Mouse (Mus musculus): ENCODE measurements around the gene Sspn. TPM values are rescaled to one million over a fixed set of nuclear protein-coding genes. Genes with fewer than 3 reads are reported as not detected.

Sspn gene
- polyA plus RNA-seq, 1 experiment from 2014 or later: 7.4 TPM

DNA sequence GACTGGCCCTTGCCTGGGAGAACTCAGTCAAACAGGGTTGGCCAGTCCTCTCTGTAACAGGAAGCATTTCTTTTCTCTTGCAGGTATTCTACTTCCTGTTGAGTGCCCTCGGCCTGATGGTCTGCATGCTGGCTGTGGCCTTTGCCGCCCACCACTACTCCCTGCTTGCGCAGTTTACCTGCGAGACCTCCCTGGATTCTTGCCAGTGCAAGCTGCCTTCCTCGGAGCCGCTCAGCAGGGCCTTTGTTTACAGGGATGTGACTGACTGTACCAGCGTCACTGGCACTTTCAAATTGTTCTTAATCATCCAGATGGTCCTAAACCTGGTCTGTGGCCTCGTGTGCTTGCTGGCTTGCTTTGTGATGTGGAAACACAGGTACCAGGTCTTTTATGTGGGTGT lies 29.6 kb downstream of the Sspn start:
- no peak overlapping the region for H3K27ac ChIP-seq (ENCODE audit: low read depth)
- no peak for TF ChIP-seq CTCF (IDR thresholded peaks at IDR 0.05; ENCODE audit: low read depth)
- H3K27me3 ChIP-seq (ENCODE audit: insufficient read depth, low read length): no peaks in the 10 kb centered on the region
- H3K36me3 ChIP-seq (ENCODE audit: insufficient read depth): no peaks in the 10 kb centered on the region
- no peak for ATAC-seq (ENCODE audit: insufficient read depth)
- no peaks in the 10 kb centered on the region for H3K4me1 ChIP-seq (ENCODE audit: insufficient read depth)
- H3K4me3 ChIP-seq (ENCODE audit: low read depth, low read length): no peak overlapping the region
- H3K9me3 ChIP-seq (ENCODE audit: low read depth, low read length): no peaks in the 10 kb centered on the region
- WGBS: 43% methylated on average over 8 of the region's 8 CpGs
- no peak for DNase-seq
- H3K9ac ChIP-seq: no peak overlapping the region
- H3K4me2 ChIP-seq: no peak overlapping the region

DNA sequence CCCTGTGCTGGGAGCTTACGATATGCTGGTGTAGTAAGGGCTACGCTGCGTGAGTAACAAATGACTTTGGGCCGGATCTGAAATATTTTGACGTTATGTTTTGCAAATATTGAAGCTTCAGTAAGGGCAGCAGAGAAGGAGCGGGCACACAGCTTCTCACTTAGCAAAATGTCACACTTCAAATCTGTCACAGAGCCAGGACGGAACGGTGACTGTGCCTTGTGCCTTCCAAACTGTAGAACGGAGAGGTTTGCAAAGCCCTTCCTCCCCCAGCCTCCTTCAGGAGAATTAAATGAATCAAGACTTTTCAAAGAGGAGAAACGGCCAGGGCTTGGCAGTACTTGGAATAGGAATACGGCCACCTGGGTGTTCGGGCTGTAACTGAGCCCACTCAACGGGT lies 32.5 kb downstream of the Sspn start:
- ATAC-seq (ENCODE audit: insufficient read depth) (no peak), DNase-seq (no peak)
- no peaks in the 10 kb centered on the region for H3K36me3 ChIP-seq (ENCODE audit: insufficient read depth)
- TF ChIP-seq CTCF (IDR thresholded peaks at IDR 0.05; ENCODE audit: low read depth): no peak
- WGBS: 73% methylated on average over 13 of the region's 13 CpGs
- no peaks in the 10 kb centered on the region for H3K4me1 ChIP-seq (ENCODE audit: insufficient read depth)
- H3K27ac ChIP-seq (ENCODE audit: low read depth): no peak overlapping the region
- no peaks in the 10 kb centered on the region for H3K27me3 ChIP-seq (ENCODE audit: insufficient read depth, low read length)
- no peak overlapping the region for H3K9ac ChIP-seq
- no peaks in the 10 kb centered on the region for H3K9me3 ChIP-seq (ENCODE audit: low read depth, low read length)
- no peak overlapping the region for H3K4me2 ChIP-seq
- H3K4me3 ChIP-seq (ENCODE audit: low read depth, low read length): no peak overlapping the region

DNA sequence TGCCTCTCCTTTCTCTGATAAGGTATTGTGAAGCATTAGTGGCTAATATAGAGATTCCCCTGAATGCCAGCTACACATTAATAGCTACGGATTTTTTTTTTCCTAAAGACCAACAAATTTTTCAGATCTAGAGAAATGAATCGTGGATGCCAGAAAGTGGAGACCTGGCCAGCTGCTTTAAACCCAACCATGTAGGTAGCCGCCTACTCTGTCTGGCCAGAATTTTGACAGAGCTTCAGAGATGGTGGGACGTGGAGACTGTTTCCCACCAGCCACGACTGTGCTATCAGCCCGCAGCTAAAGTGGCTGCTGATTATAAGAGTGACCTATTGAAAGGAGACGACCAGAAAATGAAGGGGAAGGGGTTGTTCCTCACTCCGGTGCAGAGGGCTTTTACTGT lies 36.3 kb downstream of the Sspn start:
- no peak for TF ChIP-seq CTCF (IDR thresholded peaks at IDR 0.05; ENCODE audit: low read depth)
- H3K9ac ChIP-seq: no peak overlapping the region
- H3K4me1 ChIP-seq (ENCODE audit: insufficient read depth): no peaks in the 10 kb centered on the region
- H3K9me3 ChIP-seq (ENCODE audit: low read depth, low read length): no peaks in the 10 kb centered on the region
- DNase-seq (no peak), ATAC-seq (ENCODE audit: insufficient read depth) (no peak)
- no peak overlapping the region for H3K27ac ChIP-seq (ENCODE audit: low read depth)
- H3K27me3 ChIP-seq (ENCODE audit: insufficient read depth, low read length): no peaks in the 10 kb centered on the region
- no peaks in the 10 kb centered on the region for H3K36me3 ChIP-seq (ENCODE audit: insufficient read depth)
- 50% methylated on average over 8 of the region's 8 CpGs for WGBS
- no peak overlapping the region for H3K4me2 ChIP-seq
- no peak overlapping the region for H3K4me3 ChIP-seq (ENCODE audit: low read depth, low read length)

DNA sequence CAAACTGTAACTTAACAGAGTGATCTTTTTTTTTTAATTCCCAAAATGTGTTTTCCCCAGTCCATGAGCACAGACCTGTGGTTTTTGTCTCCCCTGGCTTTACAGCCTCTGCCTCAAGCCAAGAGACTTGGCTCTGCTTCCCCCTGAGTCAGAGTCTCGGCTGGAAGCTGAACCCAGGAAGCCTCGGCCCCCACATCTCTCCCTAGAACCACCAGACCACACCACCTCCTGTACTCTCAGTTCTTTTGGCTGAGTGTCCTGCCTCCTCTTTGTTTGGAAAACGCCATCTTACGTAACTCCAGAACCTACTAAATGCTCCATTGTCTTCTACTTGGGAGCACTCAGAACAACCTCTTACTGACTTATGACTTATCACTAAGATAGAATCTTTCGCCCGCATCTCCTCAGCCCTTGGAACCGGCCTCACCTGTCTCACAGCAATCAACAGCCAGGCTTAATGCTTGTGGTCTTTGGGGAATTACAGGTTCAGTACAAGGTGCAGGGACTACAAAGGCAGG lies 36.9 kb downstream of the Sspn start:
- Histone ChIP-seq H3K9me3 (ENCODE audit: low read depth, low read length) (no peaks in the 10 kb centered on the region), H3K27me3 (ENCODE audit: insufficient read depth, low read length) (no peaks in the 10 kb centered on the region), H3K27ac (ENCODE audit: low read depth) (no peak overlapping the region), H3K36me3 (ENCODE audit: insufficient read depth) (no peaks in the 10 kb centered on the region), H3K4me2 (no peak overlapping the region), H3K4me1 (ENCODE audit: insufficient read depth) (no peaks in the 10 kb centered on the region), H3K9ac (no peak overlapping the region), H3K4me3 (ENCODE audit: low read depth, low read length) (no peak overlapping the region)
- no peak for DNase-seq
- no peak for TF ChIP-seq CTCF (IDR thresholded peaks at IDR 0.05; ENCODE audit: low read depth)
- ATAC-seq (ENCODE audit: insufficient read depth): no peak
- WGBS: 47% methylated on average over 7 of the region's 7 CpGs

DNA sequence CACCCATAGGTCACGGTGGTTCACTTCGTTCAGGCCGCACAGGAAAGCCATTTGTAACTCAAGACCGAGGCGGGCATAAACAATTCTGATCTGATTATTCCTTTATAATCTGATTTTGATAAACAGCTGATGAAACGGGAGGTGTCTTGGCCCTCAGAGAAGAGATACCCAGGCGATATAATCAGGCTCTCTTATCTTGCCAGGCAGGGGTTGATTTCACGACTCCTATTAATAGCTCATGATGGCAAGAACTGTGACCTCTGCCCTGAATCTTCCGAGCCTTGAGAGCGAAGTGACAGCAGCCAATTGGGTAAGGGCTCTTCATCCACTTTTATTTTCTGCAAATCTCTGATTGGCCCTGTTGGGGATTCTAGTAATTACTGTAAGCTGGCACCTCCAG lies 37.4 kb downstream of the Sspn start:
- no peak overlapping the region for H3K4me3 ChIP-seq (ENCODE audit: low read depth, low read length)
- no peaks in the 10 kb centered on the region for H3K36me3 ChIP-seq (ENCODE audit: insufficient read depth)
- no peak for DNase-seq
- no peak overlapping the region for H3K9ac ChIP-seq
- H3K27me3 ChIP-seq (ENCODE audit: insufficient read depth, low read length): no peaks in the 10 kb centered on the region
- no peak overlapping the region for H3K4me2 ChIP-seq
- 25% methylated on average over 10 of the region's 10 CpGs for WGBS
- no peak for ATAC-seq (ENCODE audit: insufficient read depth)
- H3K27ac ChIP-seq (ENCODE audit: low read depth): no peak overlapping the region
- no peak for TF ChIP-seq CTCF (IDR thresholded peaks at IDR 0.05; ENCODE audit: low read depth)
- no peaks in the 10 kb centered on the region for H3K9me3 ChIP-seq (ENCODE audit: low read depth, low read length)
- no peaks in the 10 kb centered on the region for H3K4me1 ChIP-seq (ENCODE audit: insufficient read depth)

DNA sequence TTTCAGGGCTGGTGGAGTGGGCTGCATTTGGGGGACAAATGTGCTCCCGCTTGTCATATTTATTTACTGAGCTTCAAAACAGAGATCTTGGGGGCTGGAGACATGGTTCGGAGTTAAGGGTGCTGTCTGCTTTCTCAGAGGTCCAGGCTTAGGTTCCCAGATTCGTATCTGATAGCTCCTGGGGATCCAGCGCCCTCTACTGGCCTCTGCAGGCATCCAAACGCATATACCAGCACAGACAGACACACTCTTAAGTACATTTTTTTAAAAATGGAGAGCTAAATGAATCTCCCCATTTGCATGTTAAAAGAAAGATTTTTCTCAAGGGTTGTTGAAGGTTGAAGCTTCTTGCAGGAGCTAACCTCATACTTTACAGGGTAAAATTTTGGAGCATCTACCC lies 38.1 kb downstream of the Sspn start:
- no peak overlapping the region for H3K4me2 ChIP-seq
- H3K27ac ChIP-seq (ENCODE audit: low read depth): no peak overlapping the region
- ATAC-seq (ENCODE audit: insufficient read depth) (no peak), DNase-seq (no peak)
- H3K4me3 ChIP-seq (ENCODE audit: low read depth, low read length): no peak overlapping the region
- peak; percentile 26 for TF ChIP-seq CTCF (IDR thresholded peaks at IDR 0.05; ENCODE audit: low read depth)
- H3K36me3 ChIP-seq (ENCODE audit: insufficient read depth): no peaks in the 10 kb centered on the region
- WGBS: 71% methylated on average over 5 of the region's 5 CpGs
- no peaks in the 10 kb centered on the region for H3K9me3 ChIP-seq (ENCODE audit: low read depth, low read length)
- no peaks in the 10 kb centered on the region for H3K4me1 ChIP-seq (ENCODE audit: insufficient read depth)
- no peak overlapping the region for H3K9ac ChIP-seq
- no peaks in the 10 kb centered on the region for H3K27me3 ChIP-seq (ENCODE audit: insufficient read depth, low read length)

DNA sequence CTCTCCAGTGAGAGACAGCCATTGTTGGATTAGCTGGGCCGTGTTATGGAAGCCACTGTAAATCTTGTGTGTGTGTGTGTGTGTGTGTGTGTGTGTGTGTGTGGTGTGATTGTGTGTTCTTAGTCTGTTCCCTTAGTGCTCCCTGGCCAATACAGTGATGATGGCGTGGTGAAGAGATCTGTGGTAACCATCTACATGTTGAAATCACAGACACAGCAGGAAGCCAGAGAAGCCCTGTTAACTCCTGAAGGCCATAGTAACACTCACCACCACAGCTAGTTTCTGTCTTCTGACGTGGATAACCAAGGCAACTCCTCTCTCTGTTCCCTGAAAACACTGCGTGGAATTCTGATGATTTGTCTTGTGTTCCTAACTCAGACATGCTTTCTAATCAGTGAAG lies 40.7 kb downstream of the Sspn start:
- Histone ChIP-seq H3K36me3 (ENCODE audit: insufficient read depth) (no peaks in the 10 kb centered on the region), H3K9ac (no peak overlapping the region), H3K27me3 (ENCODE audit: insufficient read depth, low read length) (no peaks in the 10 kb centered on the region), H3K4me1 (ENCODE audit: insufficient read depth) (no peaks in the 10 kb centered on the region), H3K4me2 (no peak overlapping the region), H3K9me3 (ENCODE audit: low read depth, low read length) (no peaks in the 10 kb centered on the region), H3K27ac (ENCODE audit: low read depth) (no peak overlapping the region), H3K4me3 (ENCODE audit: low read depth, low read length) (no peak overlapping the region)
- no peak for DNase-seq
- WGBS: 81% methylated on average over 4 of the region's 4 CpGs
- TF ChIP-seq CTCF (IDR thresholded peaks at IDR 0.05; ENCODE audit: low read depth): no peak
- no peak for ATAC-seq (ENCODE audit: insufficient read depth)

DNA sequence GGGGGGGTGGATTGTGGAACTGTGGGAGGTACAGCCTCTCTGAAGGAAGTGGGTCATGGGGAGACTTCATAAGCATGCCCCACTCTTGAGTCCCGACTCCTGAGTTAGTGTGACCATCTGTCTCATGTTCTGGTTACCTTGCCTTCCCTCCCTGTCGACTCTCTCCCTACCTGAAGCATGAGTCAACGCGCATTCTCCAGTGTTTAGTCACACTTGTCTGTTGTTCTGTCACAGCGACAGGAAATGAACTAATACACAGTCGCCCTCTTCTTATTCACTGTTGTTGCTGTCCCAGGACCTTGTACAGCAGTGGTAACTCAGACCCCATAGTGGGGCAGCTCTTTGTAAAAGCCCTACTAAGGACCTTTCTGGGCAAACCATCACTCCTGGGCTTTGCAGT lies 41.4 kb downstream of the Sspn start:
- Histone ChIP-seq H3K9ac (no peak overlapping the region), H3K27ac (ENCODE audit: low read depth) (no peak overlapping the region), H3K27me3 (ENCODE audit: insufficient read depth, low read length) (no peaks in the 10 kb centered on the region), H3K9me3 (ENCODE audit: low read depth, low read length) (no peaks in the 10 kb centered on the region), H3K4me1 (ENCODE audit: insufficient read depth) (no peaks in the 10 kb centered on the region), H3K36me3 (ENCODE audit: insufficient read depth) (no peaks in the 10 kb centered on the region), H3K4me3 (ENCODE audit: low read depth, low read length) (no peak overlapping the region), H3K4me2 (no peak overlapping the region)
- WGBS: 67% methylated on average over 6 of the region's 6 CpGs
- no peak for DNase-seq
- TF ChIP-seq CTCF (IDR thresholded peaks at IDR 0.05; ENCODE audit: low read depth): no peak
- ATAC-seq (ENCODE audit: insufficient read depth): no peak

Measured in lung, embryonic 14.5 days (tissue).